Mouse (Mus musculus) forebrain, embryonic 16.5 days (tissue): ENCODE measurements around the gene Gm42742. TPM values are rescaled to one million over a fixed set of nuclear protein-coding genes. Genes with fewer than 3 reads are reported as not detected.

Experiments used
- ATAC-seq: fragments of 200-750 bp; cut with Nextera tagmentation; 2 replicates; pipeline ENCODE4 v1.8.0; 2017; ENCODE audit warnings: mild to moderate bottlenecking, moderate library complexity
- H3K27ac ChIP-seq: fragments of 300-500 bp; sonication (generic); 2 replicates; pipeline ENCODE4 v1.5.1; 2014; ENCODE audit warnings: low read length, control low read depth
- H3K27me3 ChIP-seq: fragments of 300-500 bp; sonication (generic); replicated peaks from 2 replicates; pipeline ENCODE4 v1.6.1; 2014; ENCODE audit warnings: low read length; ENCODE audit not compliant: control insufficient read depth, insufficient read depth
- H3K36me3 ChIP-seq: fragments of 300-500 bp; sonication (generic); 2 replicates; pipeline ENCODE4 v1.6.1; 2014; ENCODE audit not compliant: control insufficient read depth, insufficient read depth
- H3K4me1 ChIP-seq: fragments of 300-500 bp; sonication (generic); replicated peaks from 2 replicates; pipeline ENCODE4 v1.6.1; 2014; ENCODE audit warnings: low read length; ENCODE audit not compliant: control insufficient read depth, insufficient read depth
- H3K4me2 ChIP-seq: fragments of 300-500 bp; sonication (generic); 2 replicates; pipeline ENCODE4 v1.6.1; 2014; ENCODE audit warnings: mild to moderate bottlenecking, low read length, control low read depth
- H3K4me3 ChIP-seq: fragments of 300-500 bp; sonication (generic); replicated peaks from 2 replicates; pipeline ENCODE4 v1.5.1; 2014; ENCODE audit warnings: mild to moderate bottlenecking, low read length, control low read depth
- H3K9ac ChIP-seq: fragments of 300-500 bp; sonication (generic); replicated peaks from 2 replicates; pipeline ENCODE4 v1.6.1; 2014; ENCODE audit warnings: low read depth, low read length, control low read depth
- H3K9me3 ChIP-seq: fragments of 300-500 bp; sonication (generic); 2 replicates; pipeline ENCODE4 v1.6.1; 2016; ENCODE audit warnings: low read length; ENCODE audit not compliant: control insufficient read depth
- WGBS: fragments of 180-500 bp; shearing (Covaris S2); extraction: QIAGEN DNeasy Blood & Tissue Kit; methylation state at CpG from one replicate; pipeline ENCODE4 v1.1.7; 2014; 5-methylcytosine and 5-hydroxymethylcytosine counted together
- polyA plus RNA-seq: library from polyadenylated mRNA; unstranded; fragments of >200 nt; fragmentation: Nextera tagmentation; extraction: Ambion mirVana; gene quantifications from 2 replicates; pipeline ENCODE4 v1.2.1, GENCODE M21; 2015

Gene Gm42742
- polyA plus RNA-seq, 1 experiment from 2014 or later, result 74.1 TPM

- peaks cover 74% of the 10 kb centered on the region for H3K4me1 ChIP-seq
- WGBS, result 40% methylated on average over 5 of the region's 5 CpGs
Observed at GRCm38 (mm10) chr7:127021563-127022527, 948 bp upstream of the Gm42742 start.

DNA sequence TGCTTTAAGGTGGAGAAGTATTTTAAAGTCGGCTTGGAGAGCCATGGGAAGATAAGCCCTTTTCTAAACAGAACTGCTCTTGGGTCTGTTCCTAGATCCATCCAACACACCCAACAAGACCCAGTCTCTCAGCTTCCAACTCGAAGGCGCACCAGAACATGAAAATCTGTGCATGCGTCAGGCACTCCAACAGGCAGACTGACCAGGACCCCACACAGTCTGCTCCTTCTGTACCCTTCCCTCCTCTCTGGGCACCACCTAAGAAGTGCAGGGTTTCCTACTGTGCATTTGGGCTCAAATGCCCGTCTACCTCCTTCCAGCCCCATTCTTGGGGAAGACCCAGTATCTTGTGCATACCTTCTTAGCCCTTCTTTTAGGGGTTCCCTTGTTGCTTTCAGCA, 406 bp downstream of the Gm42742 start:
- H3K9ac ChIP-seq, result peak overlapping the region; percentile 71
- 17% methylated on average over 5 of the region's 5 CpGs for WGBS
- peaks cover 81% of the 10 kb centered on the region for H3K4me1 ChIP-seq
- peak overlapping the region; percentile 71 for H3K4me2 ChIP-seq
- no peaks in the 10 kb centered on the region for H3K9me3 ChIP-seq
- peak overlapping the region; percentile 70 for H3K27ac ChIP-seq
- H3K27me3 ChIP-seq, result no peaks in the 10 kb centered on the region
- H3K4me3 ChIP-seq, result peak overlapping the region; percentile 51
- no peak for ATAC-seq
- H3K36me3 ChIP-seq, result peaks cover 7% of the 10 kb centered on the region

More at GRCm38 (mm10) chr7:127021563-127022527, 948 bp upstream of the Gm42742 start:
- Histone ChIP-seq H3K36me3 (peaks cover 7% of the 10 kb centered on the region), H3K4me3 (peak overlapping the region; percentile 51), H3K9ac (peak overlapping the region; percentile 71), H3K9me3 (no peaks in the 10 kb centered on the region), H3K27ac (peak overlapping the region; percentile 70), H3K27me3 (no peaks in the 10 kb centered on the region), H3K4me2 (peak overlapping the region; percentile 71)
- no peak for ATAC-seq

GRCm38 (mm10) chr7:127020031-127020430, 866 bp downstream of the Gm42742 start:
- H3K9me3 ChIP-seq, result no peaks in the 10 kb centered on the region
- peaks cover 83% of the 10 kb centered on the region for H3K4me1 ChIP-seq
- peak overlapping the region; percentile 71 for H3K4me2 ChIP-seq
- H3K9ac ChIP-seq, result peak overlapping the region; percentile 71
- H3K36me3 ChIP-seq, result peaks cover 9% of the 10 kb centered on the region
- ATAC-seq, result no peak
- H3K27me3 ChIP-seq, result no peaks in the 10 kb centered on the region
- H3K27ac ChIP-seq, result no peak overlapping the region
- peak overlapping the region; percentile 51 for H3K4me3 ChIP-seq
- WGBS, result 51% methylated on average over 3 of the region's 3 CpGs

- 72% methylated on average over 14 of the region's 14 CpGs for WGBS
- peaks cover 82% of the 10 kb centered on the region for H3K4me1 ChIP-seq
- H3K4me2 ChIP-seq, result peak overlapping the region; percentile 71
Observed at GRCm38 (mm10) chr7:127019306-127019960, 1.5 kb downstream of the Gm42742 start.

GRCm38 (mm10) chr7:127018416-127019305, 2.2 kb downstream of the Gm42742 start:
- Histone ChIP-seq H3K27me3 (no peaks in the 10 kb centered on the region), H3K4me1 (peaks cover 79% of the 10 kb centered on the region), H3K27ac (peak overlapping the region; percentile 78), H3K36me3 (peaks cover 10% of the 10 kb centered on the region), H3K9ac (peak overlapping the region; percentile 15), H3K4me3 (no peak overlapping the region), H3K4me2 (peak overlapping the region; percentile 8; the same call in 1 of the 2 replicates), H3K9me3 (no peaks in the 10 kb centered on the region)
- no peak for ATAC-seq
- WGBS, result 92% methylated on average over 15 of the region's 15 CpGs

More at GRCm38 (mm10) chr7:127019306-127019960, 1.5 kb downstream of the Gm42742 start:
- Histone ChIP-seq H3K9me3 (no peaks in the 10 kb centered on the region), H3K36me3 (peaks cover 10% of the 10 kb centered on the region), H3K27ac (no peak overlapping the region), H3K9ac (peak overlapping the region; percentile 71), H3K27me3 (no peaks in the 10 kb centered on the region), H3K4me3 (peak overlapping the region; percentile 51)
- ATAC-seq, result no peak

- Histone ChIP-seq H3K27me3 (no peaks in the 10 kb centered on the region), H3K9me3 (no peaks in the 10 kb centered on the region), H3K4me3 (no peak overlapping the region), H3K4me2 (peak overlapping the region; percentile 8), H3K9ac (peak overlapping the region; percentile 15), H3K27ac (peak overlapping the region; percentile 78), H3K4me1 (peaks cover 72% of the 10 kb centered on the region), H3K36me3 (peaks cover 15% of the 10 kb centered on the region)
- WGBS, result 55% methylated on average over 6 of the region's 6 CpGs
- no peak for ATAC-seq
Observed at GRCm38 (mm10) chr7:127017950-127018345, 2.9 kb downstream of the Gm42742 start.

GRCm38 (mm10) chr7:127016971-127017949, 3.6 kb downstream of the Gm42742 start, which contains the start of gene Pagr1a:
Gene Pagr1a, minus strand, starts transcription at chr7:127017352.
- H3K27ac ChIP-seq, result peak within 1 kb of the TSS; percentile 97
- H3K4me3 ChIP-seq, result peak within 1 kb of the TSS; percentile 62
- no peaks in the 10 kb centered on the region for H3K27me3 ChIP-seq
- H3K4me1 ChIP-seq, result peaks cover 65% of the 10 kb centered on the region
- WGBS, result 1% methylated on average over 39 of the region's 39 CpGs
- peak; percentile 84 for ATAC-seq
- H3K9ac ChIP-seq, result peak within 1 kb of the TSS; percentile 85
- no peaks in the 10 kb centered on the region for H3K9me3 ChIP-seq
- H3K36me3 ChIP-seq, result peaks cover 11% of the 10 kb centered on the region; the same call in 1 of the 2 replicates
- peak within 1 kb of the TSS; percentile 83 for H3K4me2 ChIP-seq

DNA sequence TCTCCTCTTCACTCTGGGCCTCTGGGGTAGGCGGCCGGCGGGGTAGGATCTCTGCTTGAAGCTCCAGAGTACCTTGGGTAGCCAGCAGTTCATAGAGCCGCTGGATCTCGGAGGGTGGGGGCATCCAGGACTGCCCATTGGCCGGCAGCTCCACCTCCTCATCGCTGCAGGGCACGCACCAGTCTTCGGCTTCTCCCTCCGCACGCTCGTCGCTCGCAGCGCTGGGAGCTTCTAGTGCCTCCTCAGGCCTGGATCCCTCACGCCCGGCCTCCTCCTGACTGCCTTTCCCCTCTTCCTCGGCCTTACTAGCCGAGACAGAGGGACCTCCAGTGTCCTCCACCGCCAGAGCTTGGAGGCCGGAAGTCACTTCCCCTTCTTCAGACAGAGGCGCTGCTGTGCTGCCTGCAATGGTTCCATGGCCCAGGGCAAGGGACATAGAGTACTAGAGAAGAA, 4.4 kb downstream of the Gm42742 start:
- no peaks in the 10 kb centered on the region for H3K27me3 ChIP-seq
- H3K4me2 ChIP-seq, result peak overlapping the region; percentile 83
- H3K36me3 ChIP-seq, result peaks cover 11% of the 10 kb centered on the region; the same call in 1 of the 2 replicates
- ATAC-seq, result peak; percentile 43
- WGBS, result 0% methylated on average over 20 of the region's 22 CpGs
- H3K9me3 ChIP-seq, result no peaks in the 10 kb centered on the region
- peak overlapping the region; percentile 97 for H3K27ac ChIP-seq
- H3K9ac ChIP-seq, result peak overlapping the region; percentile 85
- peaks cover 59% of the 10 kb centered on the region for H3K4me1 ChIP-seq
- peak overlapping the region; percentile 62 for H3K4me3 ChIP-seq
